Mouse (Mus musculus): ENCODE data around the gene Selenon.

GRCm38 (mm10) chr4:134501095-134501494, 50.9 kb downstream of the Selenon start:
- TF ChIP-seq GABPA (IDR thresholded peaks at IDR 0.05; ENCODE audit: insufficient replicate concordance, low read depth, low read length) (no peak), POLR2A (IDR thresholded peaks at IDR 0.05; ENCODE audit: low read depth, low read length) (no peak), CTCF (conservative IDR thresholded peaks at IDR 0.05 in 1 of 2, IDR thresholded peaks at IDR 0.05 in 1 of 2; ENCODE audit: low read depth in 2 of 2, low read length in 2 of 2) (no peak), KAT2A (IDR thresholded peaks at IDR 0.05; ENCODE audit: insufficient replicate concordance, low read length) (no peak), ZKSCAN1 (IDR thresholded peaks at IDR 0.05; ENCODE audit: borderline replicate concordance, low read depth, low read length) (no peak), RAD21 (IDR thresholded peaks at IDR 0.05; ENCODE audit: low read depth, low read length) (no peak), EP300 (IDR thresholded peaks at IDR 0.05; ENCODE audit: low read length) (no peak), PAX5 (IDR thresholded peaks at IDR 0.05; ENCODE audit: low read length) (no peak), NRF1 (IDR thresholded peaks at IDR 0.05; ENCODE audit: low read depth, low read length) (no peak), ELF1 (IDR thresholded peaks at IDR 0.05; ENCODE audit: low read depth, low read length) (no peak), POLR2AphosphoS2 (IDR thresholded peaks at IDR 0.05; ENCODE audit: low read depth, low read length) (no peak), TCF12 (IDR thresholded peaks at IDR 0.05; ENCODE audit: low read depth, low read length) (no peak), ZNF384 (IDR thresholded peaks at IDR 0.05; ENCODE audit: low read depth, low read length) (no peak)
